In genomic region chr6:95217431-95217830, GRCm38 (mm10) we compare ENCODE assay signal across 10 mouse cellular contexts.
DNase-seq lines count a peak whose midpoint lies in the region; ATAC-seq and TF ChIP-seq lines count a peak whose summit lies in the region.
"Had no signal": no experiment of that assay in that cellular context is flagged by ENCODE, and none has a peak within 500 bp of the region (broad histone marks: within the 10 kb centered on the region; RNA-seq: fewer than 3 reads in every experiment).

No protein-coding gene starts in this region.

- 42% methylated on average over 6 of the region's 6 CpGs for WGBS in liver, embryonic 14.5 days (ENCODE audit: insufficient replicate concordance)
- 39% methylated on average over 6 of the region's 6 CpGs for WGBS in liver, embryonic 12.5 days (ENCODE audit: insufficient replicate concordance)

- no peak overlapping the region for H3K27ac ChIP-seq in liver, embryonic 14.5 days
- no peak overlapping the region for H3K27ac ChIP-seq in liver, embryonic 12.5 days
- H3K27ac ChIP-seq: heart, embryonic 13.5 days; liver, embryonic 13.5 days had no signal

- no peak overlapping the region for H3K4me3 ChIP-seq in liver, embryonic 14.5 days (ENCODE audit: insufficient read depth in 1 of 2, low read depth in 2 of 2, low read length in 2 of 2)
- H3K4me3 ChIP-seq in liver, embryonic 12.5 days: no peak overlapping the region
- H3K4me3 ChIP-seq: heart, embryonic 13.5 days; liver, embryonic 13.5 days had no signal

- no peak overlapping the region for H3K9ac ChIP-seq in liver, embryonic 14.5 days (replicated peaks)
- no peak overlapping the region for H3K9ac ChIP-seq in liver, embryonic 12.5 days
- H3K9ac ChIP-seq: heart, embryonic 13.5 days; liver, embryonic 13.5 days had no signal

- H3K4me1 ChIP-seq in liver, embryonic 14.5 days (replicated peaks; ENCODE audit: control insufficient read depth in 2 of 2, insufficient read depth in 2 of 2, low read length in 1 of 2): no peaks in the 10 kb centered on the region
- H3K4me1 ChIP-seq in liver, embryonic 12.5 days: no peaks in the 10 kb centered on the region
- H3K4me1 ChIP-seq: heart, embryonic 13.5 days; liver, embryonic 13.5 days had no signal

- peak; percentile 13; the same call in 1 of the 2 replicates for TF ChIP-seq CTCF in liver, embryonic 14.5 days (IDR thresholded peaks at IDR 0.05; ENCODE audit: low read depth)

- H3K9me3 ChIP-seq in liver, embryonic 14.5 days (ENCODE audit: control insufficient read depth, low read length): no peaks in the 10 kb centered on the region
- no peaks in the 10 kb centered on the region for H3K9me3 ChIP-seq in liver, embryonic 12.5 days (replicated peaks)
- H3K9me3 ChIP-seq: heart, embryonic 13.5 days; liver, embryonic 13.5 days had no signal

- H3K27me3 ChIP-seq in liver, embryonic 14.5 days (ENCODE audit: control insufficient read depth, insufficient read depth, low read length): no peaks in the 10 kb centered on the region
- H3K27me3 ChIP-seq in liver, embryonic 12.5 days (replicated peaks): peaks cover 5% of the 10 kb centered on the region; the same call in 1 of the 2 replicates

- DNase-seq in liver, embryonic 14.5 days (ENCODE audit: low read depth in 3 of 3, low spot score in 3 of 3): no peak
- peak; percentile 30 for DNase-seq in brain, embryonic 18.5 days (ENCODE audit: low read depth, low spot score)
- DNase-seq in frontal cortex, postnatal 36 days (ENCODE audit: low spot score in 2 of 2): peak; percentile 51 to 88
- peak; percentile 69 to 86 for DNase-seq in right cerebral cortex, postnatal 10 days (ENCODE audit: low spot score in 2 of 2)
- DNase-seq in adrenal gland, postnatal 14 days: no peak
- DNase-seq in adrenal gland, postnatal 36 days: no peak
- DNase-seq: liver, embryonic 13.5 days; thymus, postnatal 25 days had no signal

- no peak overlapping the region for H3K4me2 ChIP-seq in liver, embryonic 14.5 days (ENCODE audit: low read depth)
- H3K4me2 ChIP-seq in liver, embryonic 12.5 days: no peak overlapping the region
- H3K4me2 ChIP-seq: heart, embryonic 13.5 days; liver, embryonic 13.5 days had no signal

- no peak for TF ChIP-seq EP300 in liver, embryonic 14.5 days (IDR thresholded peaks at IDR 0.05; ENCODE audit: low read depth)

- ATAC-seq in liver, embryonic 14.5 days (ENCODE audit: insufficient read depth): no peak
- ATAC-seq in liver, embryonic 12.5 days: no peak

- H3K36me3 ChIP-seq in liver, embryonic 14.5 days (replicated peaks; ENCODE audit: control insufficient read depth, insufficient read depth, low read depth): no peaks in the 10 kb centered on the region
- no peaks in the 10 kb centered on the region for H3K36me3 ChIP-seq in liver, embryonic 12.5 days
- H3K36me3 ChIP-seq: heart, embryonic 13.5 days; liver, embryonic 13.5 days had no signal

Comparison
In these comparisons a context has a peak if more than half of its experiments do, and no peak if none do; other contexts are left out.
1. DNase-seq: peak in brain, embryonic 18.5 days (single experiment), frontal cortex, postnatal 36 days (2 of 2) and right cerebral cortex, postnatal 10 days (2 of 2); none in liver, embryonic 14.5 days (0 of 3), adrenal gland, postnatal 14 days (single experiment) and adrenal gland, postnatal 36 days (0 of 2).